In the genomic region with DNA sequence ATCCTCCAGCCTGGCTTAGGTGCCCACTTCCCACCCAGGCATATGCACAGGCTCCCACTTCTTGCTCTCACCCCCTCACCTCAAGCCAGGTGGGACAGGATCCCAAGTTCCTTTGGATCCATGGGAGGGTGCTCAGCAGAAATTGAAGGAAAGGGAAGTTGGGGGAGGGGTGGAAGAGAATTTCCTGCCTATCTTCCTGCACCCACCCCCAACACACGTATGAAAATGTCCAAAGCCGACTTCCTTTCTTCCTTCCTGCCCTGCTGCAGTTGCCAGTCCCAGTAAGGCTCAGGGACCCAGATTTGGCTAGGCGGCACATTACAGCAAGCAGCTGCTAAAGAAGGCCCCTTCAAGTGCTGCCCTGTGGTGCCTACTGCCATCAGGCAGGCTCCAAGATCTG, we compare ENCODE assay signal across 9 mouse cellular contexts. TPM values are rescaled to one million over a fixed set of nuclear protein-coding genes. Genes with fewer than 3 reads are reported as not detected.
DNase-seq lines count a peak whose midpoint lies in the region; ATAC-seq and TF ChIP-seq lines count a peak whose summit lies in the region.
"Had no signal": no experiment of that assay in that cellular context is flagged by ENCODE, and none has a peak within 500 bp of the region (broad histone marks: within the 10 kb centered on the region; RNA-seq: fewer than 3 reads in every experiment).

No protein-coding gene starts in this region.

- no peaks in the 10 kb centered on the region for H3K9me3 ChIP-seq in forebrain, postnatal 0 days (ENCODE audit: low read length)
- H3K9me3 ChIP-seq in hindbrain, postnatal 0 days (ENCODE audit: low read length), result no peaks in the 10 kb centered on the region
- H3K9me3 ChIP-seq in midbrain, embryonic 10.5 days (replicated peaks), result no peaks in the 10 kb centered on the region

- H3K27ac ChIP-seq in forebrain, postnatal 0 days (ENCODE audit: low read depth, low read length), result no peak overlapping the region
- H3K27ac ChIP-seq in hindbrain, postnatal 0 days, result 0 out of 2 replicates have a peak overlapping the region, but pooled peaks have one; percentile 96
- H3K27ac ChIP-seq in midbrain, embryonic 10.5 days (replicated peaks), result no peak overlapping the region; the same call in 1 of the 2 replicates

- peak; percentile 21 for DNase-seq in adrenal gland, adult 8-10 months
- no peak for DNase-seq in adrenal gland, postnatal 4 days (ENCODE audit: low spot score in 2 of 2)
- no peak for DNase-seq in forebrain, postnatal 0 days
- DNase-seq in hindbrain, postnatal 0 days (ENCODE audit: low spot score), result no peak
- DNase-seq in midbrain, embryonic 10.5 days (ENCODE audit: low spot score), result no peak
- no peak for DNase-seq in right cerebral cortex, postnatal 10 days (ENCODE audit: low spot score in 2 of 2)
- no peak for DNase-seq in embryo, embryonic 10.5 days (ENCODE audit: low spot score)
- no peak for DNase-seq in cerebellum, postnatal 4 days (ENCODE audit: low spot score in 2 of 2)
- DNase-seq: gastrocnemius, postnatal 36 days had no signal

- 27% methylated on average over 3 of the region's 3 CpGs for WGBS in forebrain, postnatal 0 days
- WGBS in hindbrain, postnatal 0 days, result 35% methylated on average over 3 of the region's 3 CpGs
- 61% methylated on average over 3 of the region's 3 CpGs for WGBS in midbrain, embryonic 10.5 days

- peak overlapping the region; percentile 92 for H3K4me3 ChIP-seq in forebrain, postnatal 0 days (ENCODE audit: low read depth, low read length)
- peak overlapping the region; percentile 98 for H3K4me3 ChIP-seq in hindbrain, postnatal 0 days (ENCODE audit: low read length)
- H3K4me3 ChIP-seq in midbrain, embryonic 10.5 days, result peak overlapping the region; percentile 99

- no peak for ATAC-seq in forebrain, postnatal 0 days
- ATAC-seq in hindbrain, postnatal 0 days, result no peak

- H3K4me2 ChIP-seq in forebrain, postnatal 0 days (ENCODE audit: low read depth), result peak overlapping the region; percentile 78
- peak overlapping the region; percentile 74 for H3K4me2 ChIP-seq in hindbrain, postnatal 0 days (ENCODE audit: low read depth, low read length)

- H3K4me1 ChIP-seq in forebrain, postnatal 0 days (ENCODE audit: insufficient read depth), result peaks cover 36% of the 10 kb centered on the region
- H3K4me1 ChIP-seq in hindbrain, postnatal 0 days (ENCODE audit: insufficient read depth, low read length), result peaks cover 26% of the 10 kb centered on the region
- peaks cover 67% of the 10 kb centered on the region for H3K4me1 ChIP-seq in midbrain, embryonic 10.5 days

- peak overlapping the region; percentile 98 for H3K9ac ChIP-seq in forebrain, postnatal 0 days
- H3K9ac ChIP-seq in hindbrain, postnatal 0 days (replicated peaks; ENCODE audit: low read length), result peak overlapping the region; percentile 99

- H3K36me3 ChIP-seq in forebrain, postnatal 0 days (ENCODE audit: insufficient read depth), result no peaks in the 10 kb centered on the region
- no peaks in the 10 kb centered on the region for H3K36me3 ChIP-seq in hindbrain, postnatal 0 days (ENCODE audit: insufficient read depth, low read length)
- H3K36me3 ChIP-seq in midbrain, embryonic 10.5 days, result peaks cover 3% of the 10 kb centered on the region; the same call in 1 of the 2 replicates

- TF ChIP-seq CTCF in forebrain, postnatal 0 days (IDR thresholded peaks at IDR 0.05; ENCODE audit: low read depth), result no peak
- TF ChIP-seq CTCF in hindbrain, postnatal 0 days (IDR thresholded peaks at IDR 0.05; ENCODE audit: low read depth), result no peak

- H3K27me3 ChIP-seq in forebrain, postnatal 0 days (ENCODE audit: insufficient read depth, low read length), result no peaks in the 10 kb centered on the region
- H3K27me3 ChIP-seq in hindbrain, postnatal 0 days (ENCODE audit: insufficient read depth, low read length), result no peaks in the 10 kb centered on the region
- 0 out of 2 replicates have a peak, but pooled peaks cover 9% of the 10 kb centered on the region for H3K27me3 ChIP-seq in midbrain, embryonic 10.5 days (ENCODE audit: low read depth, poor library complexity, severe bottlenecking)

RNA-seq across cellular contexts. Expression of gene Nova2, which starts 2.1 kb away (rescaled TPM):
- 1 to 10 TPM; 5.6 to 9.2 (median 7.1) TPM for total RNA-seq in adrenal gland, adult 8-10 months (2022)
- 1 to 10 TPM; 7.8 to 8.2 TPM for total RNA-seq in adrenal gland, postnatal 4 days (2021)
- total RNA-seq in forebrain, postnatal 0 days (2014; rRNA removed), result 15.4 and 19.5 TPM in 2 replicates
- polyA plus RNA-seq in forebrain, postnatal 0 days (2015; fragmentation: Nextera tagmentation; extraction: Ambion mirVana), result 7.2 and 11.4 TPM in 2 replicates
- total RNA-seq in hindbrain, postnatal 0 days (2014; rRNA removed), result 18.3 and 19.8 TPM in 2 replicates
- polyA plus RNA-seq in hindbrain, postnatal 0 days (2015; fragmentation: Nextera tagmentation; extraction: Ambion mirVana), result 9.2 and 9.7 TPM in 2 replicates
- polyA plus RNA-seq in midbrain, embryonic 10.5 days (2016; fragmentation: Nextera tagmentation; extraction: Ambion mirVana), result 3.9 and 6.2 TPM in 2 replicates

RNA-seq across cellular contexts. Expression of gene Ccdc61, which starts 17.5 kb away (rescaled TPM):
- 10 to 100 TPM; 12.6 to 18.4 (median 14.0) TPM for total RNA-seq in adrenal gland, adult 8-10 months (2022)
- 10 to 100 TPM; 16.5 to 19.2 TPM for total RNA-seq in adrenal gland, postnatal 4 days (2021)
- 12.8 and 17.2 TPM in 2 replicates for total RNA-seq in forebrain, postnatal 0 days (2014; rRNA removed)
- polyA plus RNA-seq in forebrain, postnatal 0 days (2015; fragmentation: Nextera tagmentation; extraction: Ambion mirVana), result 21.6 and 23.2 TPM in 2 replicates
- total RNA-seq in hindbrain, postnatal 0 days (2014; rRNA removed), result 22.0 and 31.5 TPM in 2 replicates
- polyA plus RNA-seq in hindbrain, postnatal 0 days (2015; fragmentation: Nextera tagmentation; extraction: Ambion mirVana), result 32.9 and 35.2 TPM in 2 replicates
- polyA plus RNA-seq in midbrain, embryonic 10.5 days (2016; fragmentation: Nextera tagmentation; extraction: Ambion mirVana), result 38.5 and 38.7 TPM in 2 replicates

RNA-seq across cellular contexts. Expression of gene Pglyrp1, which starts 56.6 kb away (rescaled TPM):
- total RNA-seq in adrenal gland, adult 8-10 months (2022), result 1 to 10 TPM; 1.3 to 2.8 (median 1.8) TPM
- total RNA-seq in adrenal gland, postnatal 4 days (2021), result 10 to 100 TPM in 1 of 2 experiments, 1 to 10 TPM in 1; 7.2 to 12.0 TPM
- total RNA-seq in forebrain, postnatal 0 days (2014; rRNA removed), result 13.8 and 14.9 TPM in 2 replicates
- polyA plus RNA-seq in forebrain, postnatal 0 days (2015; fragmentation: Nextera tagmentation; extraction: Ambion mirVana), result 26.9 and 27.0 TPM in 2 replicates
- total RNA-seq in hindbrain, postnatal 0 days (2014; rRNA removed), result 29.7 and 30.2 TPM in 2 replicates
- 29.1 and 30.0 TPM in 2 replicates for polyA plus RNA-seq in hindbrain, postnatal 0 days (2015; fragmentation: Nextera tagmentation; extraction: Ambion mirVana)
- 1.6 and 1.7 TPM in 2 replicates for polyA plus RNA-seq in midbrain, embryonic 10.5 days (2016; fragmentation: Nextera tagmentation; extraction: Ambion mirVana)

RNA-seq across cellular contexts. Expression of gene Nanos2, which starts 59.4 kb away (rescaled TPM):
- total RNA-seq in adrenal gland, adult 8-10 months (2022), result not detected
- under 1 TPM in 1 of 2 experiments, not detected in 1; 0.20 TPM for total RNA-seq in adrenal gland, postnatal 4 days (2021)
- total RNA-seq in forebrain, postnatal 0 days (2014; rRNA removed), result 1.5 and 2.0 TPM in 2 replicates
- polyA plus RNA-seq in forebrain, postnatal 0 days (2015; fragmentation: Nextera tagmentation; extraction: Ambion mirVana), result 0.49 and 0.76 TPM in 2 replicates
- total RNA-seq in hindbrain, postnatal 0 days (2014; rRNA removed), result 1.3 and 2.6 TPM in 2 replicates
- 1.6 TPM in 2 replicates for polyA plus RNA-seq in hindbrain, postnatal 0 days (2015; fragmentation: Nextera tagmentation; extraction: Ambion mirVana)
- 0.07 and 0.16 TPM in 2 replicates for polyA plus RNA-seq in midbrain, embryonic 10.5 days (2016; fragmentation: Nextera tagmentation; extraction: Ambion mirVana)
- total RNA-seq: gastrocnemius, postnatal 36 days had no signal
